Mouse (Mus musculus) E14TG2a.4 (cell line): ENCODE results near the gene Poc1b.

Experiments used
- CTCF ChIP-seq: conservative IDR thresholded peaks from 2 replicates; pipeline ENCODE4 v1.5.1; 2014; ENCODE audit warnings: low read length
- NANOG ChIP-seq: IDR thresholded peaks from 2 replicates; pipeline ENCODE4 v1.6.1; 2014; ENCODE audit warnings: borderline replicate concordance, low read length, mixed read lengths
- POU5F1 ChIP-seq: IDR thresholded peaks from 2 replicates; pipeline ENCODE4 v1.6.1; 2014; ENCODE audit warnings: low read length, borderline replicate concordance

GRCm38 (mm10) chr10:99108431-99108982 is 1.7 kb downstream of the Poc1b start:
- TF ChIP-seq CTCF (no peak), NANOG (no peak), POU5F1 (no peak)
